Comparison of ENCODE assay signal across 9 mouse cellular contexts in the genomic region with DNA sequence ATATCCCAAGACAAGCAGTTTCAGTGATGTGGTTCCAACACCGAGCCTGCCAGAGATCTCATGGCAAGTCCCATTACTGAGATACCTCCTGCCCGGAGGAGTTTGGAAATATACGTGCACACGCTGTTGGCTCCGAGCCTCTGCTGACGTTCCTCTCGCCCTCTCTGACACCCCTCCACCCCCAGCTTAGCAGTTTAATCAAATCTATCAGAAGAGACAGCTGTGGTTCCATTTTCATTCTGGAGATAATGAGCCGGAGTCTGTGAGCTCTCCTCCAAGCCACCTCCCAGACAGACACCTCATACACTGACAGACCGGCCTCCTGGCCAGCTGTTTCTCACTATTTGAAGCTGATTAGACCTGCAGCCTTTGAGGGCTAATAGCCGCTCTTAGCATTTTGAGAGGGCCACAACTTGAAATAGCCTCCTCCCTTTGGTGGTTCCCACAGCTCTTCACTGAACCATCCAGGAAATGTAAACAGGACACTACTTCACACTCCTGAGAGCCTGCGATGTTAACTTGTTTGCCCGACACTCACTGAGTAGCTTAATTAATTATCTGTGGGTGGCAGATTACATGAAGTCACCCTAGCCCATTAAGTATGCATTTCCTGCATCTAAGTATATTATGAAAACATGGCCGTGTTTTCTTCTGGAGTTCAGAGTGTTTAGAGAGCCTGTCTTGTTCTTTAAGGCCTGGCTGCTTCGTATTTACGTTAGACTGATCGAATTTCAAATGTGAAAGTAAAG.
A peak's percentile ranks its signal among the peaks of the same experiment; 100 is the strongest.
DNase-seq lines count a peak whose midpoint lies in the region; ATAC-seq and TF ChIP-seq lines count a peak whose summit lies in the region.
"Had no signal": no experiment of that assay in that cellular context is flagged by ENCODE, and none has a peak within 500 bp of the region (broad histone marks: within the 10 kb centered on the region; RNA-seq: fewer than 3 reads in every experiment).

No protein-coding gene starts in this region.

- no peak for DNase-seq in heart, adult 9 months (ENCODE audit: low spot score in 2 of 2)
- peak; percentile 49 for DNase-seq in embryonic facial prominence, embryonic 10.5 days (ENCODE audit: low spot score)
- DNase-seq in midbrain, embryonic 11.5 days (ENCODE audit: low spot score, missing footprints): peak; percentile 88
- DNase-seq in layer of hippocampus, postnatal 10 days (ENCODE audit: low spot score in 2 of 2): no peak
- no peak for DNase-seq in left cerebral cortex, adult 2 months (ENCODE audit: extremely low spot score in 1 of 2, low spot score in 2 of 2)
- DNase-seq in left cerebral cortex, adult 11 months (ENCODE audit: low spot score): no peak

- H3K4me3 ChIP-seq in heart, embryonic 13.5 days: peak overlapping the region; percentile 47
- peak overlapping the region; percentile 46 for H3K4me3 ChIP-seq in embryonic facial prominence, embryonic 10.5 days
- no peak overlapping the region for H3K4me3 ChIP-seq in hindbrain, embryonic 16.5 days (ENCODE audit: low read length)
- no peak overlapping the region for H3K4me3 ChIP-seq in midbrain, embryonic 11.5 days (ENCODE audit: low read depth, low read length)
- H3K4me3 ChIP-seq in left cerebral cortex, adult 2 months: no peak overlapping the region
- H3K4me3 ChIP-seq: erythroblast, embryonic 14.5 days had no signal

- H3K27ac ChIP-seq in heart, embryonic 13.5 days (replicated peaks): peak overlapping the region; percentile 33; the same call in 1 of the 2 replicates
- H3K27ac ChIP-seq in embryonic facial prominence, embryonic 10.5 days (replicated peaks): peak overlapping the region; percentile 87
- H3K27ac ChIP-seq in hindbrain, embryonic 16.5 days (ENCODE audit: low read depth, low read length): no peak overlapping the region
- peak overlapping the region; percentile 25 for H3K27ac ChIP-seq in midbrain, embryonic 11.5 days (ENCODE audit: low read depth, low read length)
- H3K27ac ChIP-seq in left cerebral cortex, adult 2 months: no peak overlapping the region

- WGBS in heart, embryonic 13.5 days: 6% methylated on average over 16 of the region's 16 CpGs
- 10% methylated on average over 16 of the region's 16 CpGs for WGBS in embryonic facial prominence, embryonic 10.5 days
- WGBS in hindbrain, embryonic 16.5 days: 19% methylated on average over 16 of the region's 16 CpGs
- 13% methylated on average over 16 of the region's 16 CpGs for WGBS in midbrain, embryonic 11.5 days

- no peak for TF ChIP-seq CTCF in left cerebral cortex, adult 2 months (IDR thresholded peaks at IDR 0.05)

- H3K36me3 ChIP-seq in heart, embryonic 13.5 days: no peaks in the 10 kb centered on the region
- H3K36me3 ChIP-seq in embryonic facial prominence, embryonic 10.5 days (replicated peaks): no peaks in the 10 kb centered on the region; the same call in 1 of the 2 replicates
- H3K36me3 ChIP-seq in hindbrain, embryonic 16.5 days (ENCODE audit: control insufficient read depth, insufficient read depth, low read length): no peaks in the 10 kb centered on the region
- H3K36me3 ChIP-seq in midbrain, embryonic 11.5 days (ENCODE audit: control insufficient read depth, insufficient read depth, low read length): no peaks in the 10 kb centered on the region

- H3K27me3 ChIP-seq in heart, embryonic 13.5 days (replicated peaks): peaks cover 7% of the 10 kb centered on the region; the same call in 1 of the 2 replicates
- no peaks in the 10 kb centered on the region for H3K27me3 ChIP-seq in embryonic facial prominence, embryonic 10.5 days (replicated peaks; ENCODE audit: low read depth, poor library complexity, severe bottlenecking)
- no peaks in the 10 kb centered on the region for H3K27me3 ChIP-seq in hindbrain, embryonic 16.5 days (replicated peaks; ENCODE audit: control insufficient read depth, insufficient read depth, low read length)
- H3K27me3 ChIP-seq in midbrain, embryonic 11.5 days (ENCODE audit: control insufficient read depth, insufficient read depth, low read length): no peaks in the 10 kb centered on the region

- peaks cover 23% of the 10 kb centered on the region for H3K4me1 ChIP-seq in heart, embryonic 13.5 days
- H3K4me1 ChIP-seq in embryonic facial prominence, embryonic 10.5 days: peaks cover 60% of the 10 kb centered on the region
- peaks cover 21% of the 10 kb centered on the region for H3K4me1 ChIP-seq in hindbrain, embryonic 16.5 days (ENCODE audit: control insufficient read depth, insufficient read depth, low read depth, low read length)
- peaks cover 21% of the 10 kb centered on the region for H3K4me1 ChIP-seq in midbrain, embryonic 11.5 days (ENCODE audit: control insufficient read depth, insufficient read depth, low read length)

- no peak for ATAC-seq in heart, embryonic 13.5 days (ENCODE audit: extremely low read depth, insufficient number of reproducible peaks, low FRiP score, low TSS enrichment)
- ATAC-seq in hindbrain, embryonic 16.5 days: 0 out of 2 replicates have a peak, but pooled peaks have one; percentile 30
- peak; percentile 38 for ATAC-seq in midbrain, embryonic 11.5 days (ENCODE audit: low FRiP score)

- peak overlapping the region; percentile 51; the same call in 1 of the 2 replicates for H3K9ac ChIP-seq in heart, embryonic 13.5 days
- no peak overlapping the region for H3K9ac ChIP-seq in hindbrain, embryonic 16.5 days (ENCODE audit: low read depth, low read length)
- 0 out of 2 replicates have a peak overlapping the region, but pooled peaks have one; percentile 13 for H3K9ac ChIP-seq in midbrain, embryonic 11.5 days (ENCODE audit: low read length)

- intact Hi-C loops in left cerebral cortex, adult 2 months (cut with DNase I): loop anchor here (5.0 kb wide), 4 partner anchors 212 to 1082 kb away; no protein-coding TSS in a partner anchor

- no peaks in the 10 kb centered on the region for H3K9me3 ChIP-seq in heart, embryonic 13.5 days
- no peaks in the 10 kb centered on the region for H3K9me3 ChIP-seq in embryonic facial prominence, embryonic 10.5 days
- H3K9me3 ChIP-seq in hindbrain, embryonic 16.5 days (ENCODE audit: control insufficient read depth, low read length): no peaks in the 10 kb centered on the region
- no peaks in the 10 kb centered on the region for H3K9me3 ChIP-seq in midbrain, embryonic 11.5 days (ENCODE audit: control insufficient read depth, low read length)

- H3K4me2 ChIP-seq in heart, embryonic 13.5 days: peak overlapping the region; percentile 79
- H3K4me2 ChIP-seq in hindbrain, embryonic 16.5 days (ENCODE audit: low read length): peak overlapping the region; percentile 67
- peak overlapping the region; percentile 14; the same call in 1 of the 2 replicates for H3K4me2 ChIP-seq in midbrain, embryonic 11.5 days

Comparison
In these comparisons a context has a peak if more than half of its experiments do, and no peak if none do; other contexts are left out.
1. H3K27ac ChIP-seq: peak in heart, embryonic 13.5 days (single experiment), embryonic facial prominence, embryonic 10.5 days (single experiment) and midbrain, embryonic 11.5 days (single experiment); none in hindbrain, embryonic 16.5 days (single experiment) and left cerebral cortex, adult 2 months (single experiment).
2. H3K4me2 ChIP-seq: peak in every context shown above with its lines; median percentile 79 in heart, embryonic 13.5 days; 67 in hindbrain, embryonic 16.5 days; 14 in midbrain, embryonic 11.5 days.
3. H3K4me3 ChIP-seq: peak in heart, embryonic 13.5 days (single experiment) and embryonic facial prominence, embryonic 10.5 days (single experiment); none in hindbrain, embryonic 16.5 days (single experiment), midbrain, embryonic 11.5 days (single experiment) and left cerebral cortex, adult 2 months (single experiment).
4. DNase-seq: peak in embryonic facial prominence, embryonic 10.5 days (single experiment) and midbrain, embryonic 11.5 days (single experiment); none in heart, adult 9 months (0 of 2), layer of hippocampus, postnatal 10 days (0 of 2), left cerebral cortex, adult 2 months (0 of 2) and left cerebral cortex, adult 11 months (single experiment).